Mouse (Mus musculus) spleen, postnatal 4 days (tissue): ENCODE measurements around the gene Ugt1a2.
"Not testable (repeated sequence)": the region's sequence is repeated elsewhere in the genome, so short reads cannot be mapped to it uniquely, and the experiment has no call there.

Source experiments
- DNase-seq, 2 experiments: peaks; one replicate each; pipeline ENCODE4 v3.0.0; 2022; ENCODE audit warnings: low spot score in 2 of 2

Ugt1a2 gene

DNA sequence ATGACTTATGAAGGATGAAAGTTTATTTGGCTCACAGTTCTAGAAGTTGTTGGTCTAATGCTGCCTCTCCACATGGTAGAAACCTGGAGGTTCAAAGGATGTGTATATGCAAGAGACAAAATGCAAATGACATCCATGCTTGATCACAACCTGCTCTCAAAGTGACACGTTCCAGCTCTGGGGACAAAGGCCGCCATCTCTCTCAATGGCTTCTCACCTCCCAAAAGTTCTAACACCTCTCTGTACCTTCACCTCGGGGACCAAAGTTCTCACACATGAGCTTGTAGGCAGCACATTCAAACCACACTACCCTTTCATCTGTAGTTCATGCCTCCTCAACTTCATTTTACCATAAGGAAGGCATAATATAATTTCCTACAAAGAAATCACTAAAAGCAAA is 17.2 kb downstream of the Ugt1a2 start:
- peak in 1 of 2 experiments; percentile 64 for DNase-seq

DNA sequence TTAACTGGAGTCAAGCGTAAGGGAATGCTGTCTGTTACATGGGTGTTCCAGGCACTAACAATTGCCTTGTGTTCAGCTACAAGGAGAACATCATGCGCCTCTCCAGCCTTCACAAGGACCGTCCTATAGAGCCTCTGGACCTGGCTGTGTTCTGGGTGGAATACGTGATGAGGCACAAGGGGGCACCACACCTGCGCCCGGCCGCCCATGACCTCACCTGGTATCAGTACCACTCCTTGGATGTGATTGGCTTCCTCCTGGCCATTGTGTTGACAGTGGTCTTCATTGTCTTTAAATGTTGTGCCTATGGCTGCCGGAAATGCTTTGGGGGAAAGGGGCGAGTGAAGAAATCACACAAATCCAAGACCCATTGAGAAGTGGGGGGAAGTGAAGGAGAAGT is 17.6 kb downstream of the Ugt1a2 start:
- peak in 1 of 2 experiments; percentile 71 for DNase-seq

DNA sequence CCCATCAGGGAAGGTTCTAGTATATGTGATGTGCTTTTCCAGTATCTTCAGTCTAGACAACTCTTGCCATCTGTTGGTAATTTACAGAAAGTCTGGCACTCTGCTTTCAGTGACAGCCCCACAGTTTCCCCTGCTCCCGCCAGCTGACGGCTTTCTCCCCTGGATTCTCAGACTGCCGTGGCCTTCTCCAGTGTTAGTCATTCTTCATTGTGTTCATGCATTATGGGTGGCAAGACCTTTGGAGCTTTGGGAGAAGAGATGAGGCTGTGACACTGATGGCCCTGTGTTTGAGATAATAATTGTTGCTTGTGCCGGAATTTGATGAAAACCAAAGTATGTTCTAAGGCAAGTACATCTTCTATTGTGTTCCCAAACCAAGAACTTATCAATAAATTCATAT is 18.2 kb downstream of the Ugt1a2 start:
- DNase-seq, result no peak

DNA sequence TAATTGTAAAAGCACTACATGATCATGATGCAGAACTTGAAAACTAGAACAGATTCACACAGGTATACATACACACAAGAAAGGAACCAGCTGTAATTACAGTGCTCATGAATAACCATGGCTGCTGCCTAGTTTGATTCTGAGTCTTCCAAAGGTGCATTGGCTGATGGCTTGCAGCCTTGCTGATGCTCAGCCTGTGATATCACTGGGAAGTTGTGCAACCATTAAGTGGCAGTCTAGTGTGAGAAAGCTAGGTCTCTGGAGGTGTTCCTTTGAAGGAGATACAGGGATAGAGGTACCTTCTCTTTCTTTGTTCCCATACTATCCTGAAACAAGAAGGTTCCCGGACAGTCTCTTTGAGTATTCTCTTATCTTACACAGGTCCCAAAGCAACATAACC is 18.7 kb downstream of the Ugt1a2 start:
- DNase-seq, result peak in 1 of 2 experiments; percentile 70

GRCm38 (mm10) chr1:88220336-88220735 is 19.9 kb downstream of the Ugt1a2 start:
- DNase-seq, result peak in 1 of 2 experiments; percentile 68

GRCm38 (mm10) chr1:88222216-88222615 is 21.8 kb downstream of the Ugt1a2 start:
- DNase-seq, result no peak

- not testable (repeated sequence) for DNase-seq
Observed at GRCm38 (mm10) chr1:88223011-88223515, 22.7 kb downstream of the Ugt1a2 start.

- DNase-seq, result peak in 1 of 2 experiments; percentile 72
Observed at GRCm38 (mm10) chr1:88223591-88223990, 23.2 kb downstream of the Ugt1a2 start.

- peak in 1 of 2 experiments; percentile 66 for DNase-seq
Observed at GRCm38 (mm10) chr1:88224029-88224776, 23.8 kb downstream of the Ugt1a2 start.

DNA sequence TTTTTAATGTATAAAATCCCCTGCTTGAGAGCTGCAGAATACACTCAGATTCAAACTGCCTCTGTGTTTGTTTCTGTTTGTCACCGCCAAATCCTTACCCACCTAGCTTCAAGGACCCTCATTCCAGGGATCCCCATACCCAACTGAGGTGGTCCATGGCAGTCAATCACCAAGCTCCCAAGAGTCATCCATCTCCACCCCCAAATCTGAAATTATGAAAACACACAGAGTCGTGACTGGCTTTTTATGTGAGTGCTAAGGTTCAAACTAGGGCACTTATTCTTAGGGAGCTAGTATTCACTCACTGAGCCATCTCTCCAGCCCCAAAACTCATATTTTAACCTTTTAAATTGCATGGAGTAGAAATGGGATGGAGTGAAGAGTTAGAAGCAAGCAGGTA is 24.9 kb downstream of the Ugt1a2 start:
- not testable (repeated sequence) for DNase-seq

GRCm38 (mm10) chr1:88225741-88226140 is 25.3 kb downstream of the Ugt1a2 start:
- no peak for DNase-seq

DNA sequence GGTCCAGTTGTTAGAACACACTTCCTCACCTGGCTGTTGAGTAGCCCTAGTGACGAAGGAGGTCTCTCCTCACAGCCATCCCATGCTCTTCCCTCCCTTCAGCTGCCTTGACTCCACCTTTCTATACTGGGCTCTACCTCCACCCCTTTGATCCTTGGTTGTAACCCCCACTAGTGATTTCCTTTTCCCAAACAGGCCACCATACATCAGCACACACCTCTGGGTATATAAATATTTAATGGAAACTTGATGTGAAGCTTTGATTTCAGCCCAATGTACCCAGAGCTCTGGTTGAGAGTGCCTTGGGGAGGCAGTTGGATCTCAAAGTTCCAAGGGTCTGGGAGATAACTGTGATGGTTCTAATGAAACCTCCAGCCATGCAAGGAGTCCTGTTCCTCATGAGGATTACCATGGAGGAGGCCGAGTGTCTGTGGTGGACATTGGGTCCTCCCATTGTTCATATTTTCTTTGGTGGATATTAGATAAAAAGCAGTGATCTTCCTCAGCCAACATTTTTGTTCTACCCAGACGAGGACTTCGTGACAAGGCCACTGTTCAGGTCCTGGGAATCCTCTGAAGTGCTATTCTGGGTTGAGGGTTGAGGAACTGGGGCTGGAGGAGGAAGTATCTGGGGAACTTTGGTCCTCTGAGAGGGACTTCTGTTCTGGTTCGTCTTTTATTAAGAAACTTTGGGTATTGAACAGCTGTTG is 26.4 kb downstream of the Ugt1a2 start, which contains the start of gene Mroh2a:
Gene Mroh2a, plus strand, starts transcription at position 317 of the 710 bp plus-strand sequence.
- DNase-seq, result peak; percentile 25 to 69

GRCm38 (mm10) chr1:88227482-88227881 is 27.1 kb downstream of the Ugt1a2 start:
- DNase-seq, result peak; percentile 14 to 68

- peak; percentile 30 to 75 for DNase-seq
Observed at GRCm38 (mm10) chr1:88228121-88228520, 27.7 kb downstream of the Ugt1a2 start.

GRCm38 (mm10) chr1:88229566-88229965 is 29.2 kb downstream of the Ugt1a2 start:
- peak in 1 of 2 experiments; percentile 70 for DNase-seq

DNA sequence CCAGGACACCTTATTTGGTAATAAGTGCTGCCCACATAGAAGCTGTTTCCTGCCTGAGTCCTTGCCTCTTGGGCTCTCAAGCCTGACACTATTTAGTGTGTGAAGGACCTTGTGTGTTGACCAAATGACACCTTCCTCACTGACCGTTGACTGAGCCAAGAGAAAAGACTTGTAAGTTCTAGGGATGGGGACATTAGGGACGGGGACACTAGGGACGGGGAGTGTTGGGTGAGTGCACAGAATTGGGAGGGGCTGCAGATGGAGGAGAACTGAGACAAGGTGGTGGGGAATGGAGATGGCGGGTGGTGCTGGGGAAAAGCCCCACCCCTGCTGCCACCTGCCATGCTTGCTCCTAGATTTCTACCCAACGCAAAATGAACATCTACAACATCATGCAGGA is 29.6 kb downstream of the Ugt1a2 start:
- peak in 1 of 2 experiments; percentile 73 for DNase-seq

- DNase-seq, result peak in 1 of 2 experiments; percentile 76
Observed at GRCm38 (mm10) chr1:88230421-88230820, 30.0 kb downstream of the Ugt1a2 start.

DNA sequence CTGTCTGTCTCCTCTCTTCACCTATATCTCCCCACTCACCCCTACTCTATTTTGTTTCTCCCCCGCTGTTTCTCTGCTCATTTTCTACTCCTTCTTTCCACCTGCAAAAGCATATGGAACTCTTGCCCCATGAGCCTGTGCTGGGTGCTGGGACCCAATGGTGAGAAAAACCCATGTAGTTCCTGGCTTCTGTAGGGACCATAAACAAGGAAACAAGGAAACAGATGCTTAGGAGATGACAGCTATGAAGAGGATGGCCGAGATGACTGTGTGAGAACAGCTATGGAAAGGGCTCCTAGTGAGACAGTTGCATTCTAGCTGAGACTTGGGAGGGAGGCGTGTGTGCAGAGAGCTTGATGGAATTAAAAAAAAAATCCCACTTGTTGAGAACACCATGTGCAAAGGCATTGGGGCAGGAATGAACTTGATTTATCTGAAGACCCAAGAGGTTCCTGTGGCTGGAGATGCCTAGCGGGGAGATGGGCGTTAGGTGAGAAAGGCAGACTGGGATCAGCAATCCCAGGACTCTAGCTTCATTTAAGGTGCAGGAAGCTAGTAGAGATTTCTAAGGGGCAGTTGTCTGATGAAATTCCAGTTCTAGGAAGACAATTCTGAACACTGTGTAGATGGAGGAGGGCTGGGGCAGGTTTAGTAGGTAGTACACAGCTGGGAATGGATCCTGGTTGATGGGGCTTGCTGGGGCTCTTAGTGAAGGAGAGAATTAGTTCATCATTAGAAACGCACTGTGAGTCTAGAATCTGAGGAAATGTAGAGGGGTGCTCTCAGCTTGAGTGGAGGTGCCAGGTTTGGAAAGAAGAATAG is 30.8 kb downstream of the Ugt1a2 start:
- DNase-seq, result peak in 1 of 2 experiments; percentile 68

DNA sequence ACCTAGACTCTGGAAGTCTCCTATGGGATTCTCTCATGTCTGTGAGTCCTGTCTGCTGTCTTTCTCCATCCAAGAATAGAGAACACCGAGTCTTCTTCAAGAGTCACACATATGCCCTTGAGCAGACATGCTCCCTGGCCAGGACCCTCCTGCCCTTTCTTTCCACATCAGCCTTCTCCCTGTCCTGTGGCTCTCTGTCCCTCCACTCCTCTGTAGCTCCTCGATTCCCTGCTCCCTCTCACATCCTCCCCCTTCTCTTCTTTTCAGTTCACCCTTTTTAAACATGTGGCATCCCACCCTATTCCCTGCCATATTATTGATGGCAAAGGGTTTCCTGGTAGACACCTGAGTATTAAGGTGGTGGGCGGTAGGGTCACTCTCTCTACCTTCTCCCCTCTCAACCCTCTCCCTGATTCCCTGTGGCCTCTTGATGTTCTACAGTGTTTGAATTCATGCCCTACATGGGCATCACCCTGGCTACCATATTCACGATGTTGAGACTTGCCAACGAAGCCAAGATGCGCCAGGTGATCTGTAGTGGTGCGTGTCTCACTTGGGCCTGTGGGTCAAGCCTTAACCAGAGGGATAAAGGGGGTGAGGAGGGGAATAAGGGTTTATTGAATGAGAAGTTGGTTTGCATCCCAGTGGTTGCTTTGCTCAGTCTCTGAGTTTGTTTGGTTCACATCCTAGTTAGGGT is 31.6 kb downstream of the Ugt1a2 start:
- peak in 1 of 2 experiments; percentile 75 for DNase-seq

GRCm38 (mm10) chr1:88232664-88233380 is 32.4 kb downstream of the Ugt1a2 start:
- peak in 1 of 2 experiments; percentile 64 for DNase-seq
